Mouse (Mus musculus): ENCODE results near the gene Aplnr. TPM values are rescaled to one million over a fixed set of nuclear protein-coding genes. Genes with fewer than 3 reads are reported as not detected.

Gene Aplnr
- polyA plus RNA-seq, 1 experiment from 2014 or later: 35.6 TPM

- no peaks in the 10 kb centered on the region for H3K9me3 ChIP-seq (replicated peaks; ENCODE audit: control insufficient read depth, low read length)
Observed at GRCm38 (mm10) chr2:85105426-85106013, 30.5 kb upstream of the Aplnr start.

GRCm38 (mm10) chr2:85106068-85106790 lies 29.8 kb upstream of the Aplnr start:
- no peak overlapping the region for H3K27ac ChIP-seq (replicated peaks; ENCODE audit: low read depth, low read length)
- H3K4me2 ChIP-seq (ENCODE audit: low read depth, low read length): no peak overlapping the region
- 70% methylated on average over 7 of the region's 7 CpGs for WGBS
- H3K36me3 ChIP-seq (replicated peaks; ENCODE audit: control insufficient read depth, insufficient read depth, low read depth, low read length): no peaks in the 10 kb centered on the region
- H3K9me3 ChIP-seq (replicated peaks; ENCODE audit: control insufficient read depth, low read length): no peaks in the 10 kb centered on the region
- H3K9ac ChIP-seq (replicated peaks; ENCODE audit: low read length): no peak overlapping the region
- no peak for DNase-seq (ENCODE audit: low spot score)
- H3K4me3 ChIP-seq (ENCODE audit: low read depth, low read length): no peak overlapping the region
- H3K4me1 ChIP-seq (ENCODE audit: control insufficient read depth, insufficient read depth, low read length): no peaks in the 10 kb centered on the region
- H3K27me3 ChIP-seq (ENCODE audit: control insufficient read depth, insufficient read depth, low read length): no peaks in the 10 kb centered on the region
- no peak for ATAC-seq (replicated peaks; ENCODE audit: insufficient number of reproducible peaks, low FRiP score, low TSS enrichment, low read depth)

More at GRCm38 (mm10) chr2:85105426-85106013, 30.5 kb upstream of the Aplnr start:
- Histone ChIP-seq H3K4me1 (ENCODE audit: control insufficient read depth, insufficient read depth, low read length) (no peaks in the 10 kb centered on the region), H3K36me3 (replicated peaks; ENCODE audit: control insufficient read depth, insufficient read depth, low read depth, low read length) (no peaks in the 10 kb centered on the region), H3K9ac (replicated peaks; ENCODE audit: low read length) (no peak overlapping the region), H3K27me3 (ENCODE audit: control insufficient read depth, insufficient read depth, low read length) (no peaks in the 10 kb centered on the region), H3K4me3 (ENCODE audit: low read depth, low read length) (no peak overlapping the region), H3K27ac (replicated peaks; ENCODE audit: low read depth, low read length) (no peak overlapping the region), H3K4me2 (ENCODE audit: low read depth, low read length) (no peak overlapping the region)
- no peak for DNase-seq (ENCODE audit: low spot score)
- WGBS: 75% methylated on average over 11 of the region's 11 CpGs
- ATAC-seq (replicated peaks; ENCODE audit: insufficient number of reproducible peaks, low FRiP score, low TSS enrichment, low read depth): no peak

GRCm38 (mm10) chr2:85106941-85107340 lies 29.1 kb upstream of the Aplnr start:
- H3K27ac ChIP-seq (replicated peaks; ENCODE audit: low read depth, low read length): no peak overlapping the region
- 79% methylated on average over 4 of the region's 4 CpGs for whole genome bisulfite sequencing
- H3K27me3 ChIP-seq (ENCODE audit: control insufficient read depth, insufficient read depth, low read length): no peaks in the 10 kb centered on the region
- H3K4me2 ChIP-seq (ENCODE audit: low read depth, low read length): no peak overlapping the region
- H3K4me1 ChIP-seq (ENCODE audit: control insufficient read depth, insufficient read depth, low read length): no peaks in the 10 kb centered on the region
- no peak overlapping the region for H3K4me3 ChIP-seq (ENCODE audit: low read depth, low read length)
- DNase-seq (ENCODE audit: low spot score) (no peak), ATAC-seq (replicated peaks; ENCODE audit: insufficient number of reproducible peaks, low FRiP score, low TSS enrichment, low read depth) (no peak)
- H3K9me3 ChIP-seq (replicated peaks; ENCODE audit: control insufficient read depth, low read length): no peaks in the 10 kb centered on the region
- no peaks in the 10 kb centered on the region for H3K36me3 ChIP-seq (replicated peaks; ENCODE audit: control insufficient read depth, insufficient read depth, low read depth, low read length)
- no peak overlapping the region for H3K9ac ChIP-seq (replicated peaks; ENCODE audit: low read length)

GRCm38 (mm10) chr2:85110288-85110875 lies 25.6 kb upstream of the Aplnr start:
- 82% methylated on average over 9 of the region's 9 CpGs for WGBS
- H3K4me3 ChIP-seq (ENCODE audit: low read depth, low read length): no peak overlapping the region
- no peaks in the 10 kb centered on the region for H3K9me3 ChIP-seq (replicated peaks; ENCODE audit: control insufficient read depth, low read length)
- H3K4me2 ChIP-seq (ENCODE audit: low read depth, low read length): no peak overlapping the region
- H3K4me1 ChIP-seq (ENCODE audit: control insufficient read depth, insufficient read depth, low read length): no peaks in the 10 kb centered on the region
- H3K27me3 ChIP-seq (ENCODE audit: control insufficient read depth, insufficient read depth, low read length): no peaks in the 10 kb centered on the region
- no peak overlapping the region for H3K27ac ChIP-seq (replicated peaks; ENCODE audit: low read depth, low read length)
- no peak overlapping the region for H3K9ac ChIP-seq (replicated peaks; ENCODE audit: low read length)
- no peaks in the 10 kb centered on the region for H3K36me3 ChIP-seq (replicated peaks; ENCODE audit: control insufficient read depth, insufficient read depth, low read depth, low read length)
- DNase-seq (ENCODE audit: low spot score) (no peak), ATAC-seq (replicated peaks; ENCODE audit: insufficient number of reproducible peaks, low FRiP score, low TSS enrichment, low read depth) (no peak)

GRCm38 (mm10) chr2:85123187-85123868 lies 12.7 kb upstream of the Aplnr start:
- 0 out of 2 replicates have a peak, but pooled peaks have one; percentile 31 for ATAC-seq (replicated peaks; ENCODE audit: insufficient number of reproducible peaks, low FRiP score, low TSS enrichment, low read depth)
- Histone ChIP-seq H3K4me2 (ENCODE audit: low read depth, low read length) (no peak overlapping the region), H3K4me3 (ENCODE audit: low read depth, low read length) (no peak overlapping the region), H3K4me1 (ENCODE audit: control insufficient read depth, insufficient read depth, low read length) (no peaks in the 10 kb centered on the region), H3K9ac (replicated peaks; ENCODE audit: low read length) (no peak overlapping the region), H3K9me3 (replicated peaks; ENCODE audit: control insufficient read depth, low read length) (no peaks in the 10 kb centered on the region), H3K27ac (replicated peaks; ENCODE audit: low read depth, low read length) (no peak overlapping the region), H3K27me3 (ENCODE audit: control insufficient read depth, insufficient read depth, low read length) (no peaks in the 10 kb centered on the region), H3K36me3 (replicated peaks; ENCODE audit: control insufficient read depth, insufficient read depth, low read depth, low read length) (no peaks in the 10 kb centered on the region)
- 34% methylated on average over 5 of the region's 5 CpGs for WGBS
- peak; percentile 79 for DNase-seq (ENCODE audit: low spot score)

- 30% methylated on average over 1 of the region's 1 CpGs for WGBS
- no peak overlapping the region for H3K4me3 ChIP-seq (ENCODE audit: low read depth, low read length)
- H3K36me3 ChIP-seq (replicated peaks; ENCODE audit: control insufficient read depth, insufficient read depth, low read depth, low read length): no peaks in the 10 kb centered on the region
- no peak overlapping the region for H3K4me2 ChIP-seq (ENCODE audit: low read depth, low read length)
- H3K9ac ChIP-seq (replicated peaks; ENCODE audit: low read length): no peak overlapping the region
- DNase-seq (ENCODE audit: low spot score) (peak; percentile 73), ATAC-seq (replicated peaks; ENCODE audit: insufficient number of reproducible peaks, low FRiP score, low TSS enrichment, low read depth) (peak; percentile 84)
- no peak overlapping the region for H3K27ac ChIP-seq (replicated peaks; ENCODE audit: low read depth, low read length)
- H3K27me3 ChIP-seq (ENCODE audit: control insufficient read depth, insufficient read depth, low read length): no peaks in the 10 kb centered on the region
- no peaks in the 10 kb centered on the region for H3K9me3 ChIP-seq (replicated peaks; ENCODE audit: control insufficient read depth, low read length)
- no peaks in the 10 kb centered on the region for H3K4me1 ChIP-seq (ENCODE audit: control insufficient read depth, insufficient read depth, low read length)
Observed at GRCm38 (mm10) chr2:85123869-85124535, 12.0 kb upstream of the Aplnr start.

- Histone ChIP-seq H3K27me3 (ENCODE audit: control insufficient read depth, insufficient read depth, low read length) (no peaks in the 10 kb centered on the region), H3K27ac (replicated peaks; ENCODE audit: low read depth, low read length) (no peak overlapping the region), H3K36me3 (replicated peaks; ENCODE audit: control insufficient read depth, insufficient read depth, low read depth, low read length) (no peaks in the 10 kb centered on the region), H3K9me3 (replicated peaks; ENCODE audit: control insufficient read depth, low read length) (no peaks in the 10 kb centered on the region), H3K9ac (replicated peaks; ENCODE audit: low read length) (no peak overlapping the region), H3K4me2 (ENCODE audit: low read depth, low read length) (no peak overlapping the region), H3K4me3 (ENCODE audit: low read depth, low read length) (no peak overlapping the region), H3K4me1 (ENCODE audit: control insufficient read depth, insufficient read depth, low read length) (no peaks in the 10 kb centered on the region)
- ATAC-seq (replicated peaks; ENCODE audit: insufficient number of reproducible peaks, low FRiP score, low TSS enrichment, low read depth): no peak
- 45% methylated on average over 6 of the region's 6 CpGs for WGBS
- DNase-seq (ENCODE audit: low spot score): no peak
Observed at GRCm38 (mm10) chr2:85129496-85129971, 6.5 kb upstream of the Aplnr start.
